Mouse (Mus musculus) ES-Bruce4 (cell line): ENCODE results near the gene Plscr4.

Source experiments
- CTCF ChIP-seq: IDR thresholded peaks from one replicate; pipeline ENCODE4 v1.8.1; 2011; ENCODE audit warnings: low read depth, low read length
- POLR2A ChIP-seq: IDR thresholded peaks from one replicate; pipeline ENCODE4 v1.8.1; 2011; ENCODE audit warnings: low read length; ENCODE audit not compliant: insufficient read depth

DNA sequence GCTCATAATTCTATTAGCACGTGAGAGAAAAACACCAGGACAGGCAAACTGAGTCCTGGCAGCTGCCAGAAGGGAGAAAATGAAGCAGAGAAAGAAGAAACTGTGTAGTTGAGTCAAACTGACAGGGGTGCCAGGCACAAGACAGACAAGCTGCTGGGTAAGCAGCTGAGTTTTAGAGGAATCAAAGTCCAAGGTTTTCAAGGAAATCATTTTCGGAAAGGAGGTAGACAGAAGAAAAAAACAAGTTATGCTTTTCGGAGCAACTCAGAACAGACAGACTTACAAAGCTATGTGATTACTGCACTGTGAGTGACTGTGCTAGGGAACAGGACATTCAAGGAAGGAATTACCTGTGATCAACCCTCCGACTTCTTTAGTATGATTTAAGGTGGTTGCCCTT, 67.3 kb downstream of the Plscr4 start:
- TF ChIP-seq CTCF: no peak
- TF ChIP-seq POLR2A: no peak
